Mouse (Mus musculus): ENCODE results near the gene Fryl.
"Not testable (repeated sequence)": the region's sequence is repeated elsewhere in the genome, so short reads cannot be mapped to it uniquely, and the experiment has no call there.

Fryl gene

DNA sequence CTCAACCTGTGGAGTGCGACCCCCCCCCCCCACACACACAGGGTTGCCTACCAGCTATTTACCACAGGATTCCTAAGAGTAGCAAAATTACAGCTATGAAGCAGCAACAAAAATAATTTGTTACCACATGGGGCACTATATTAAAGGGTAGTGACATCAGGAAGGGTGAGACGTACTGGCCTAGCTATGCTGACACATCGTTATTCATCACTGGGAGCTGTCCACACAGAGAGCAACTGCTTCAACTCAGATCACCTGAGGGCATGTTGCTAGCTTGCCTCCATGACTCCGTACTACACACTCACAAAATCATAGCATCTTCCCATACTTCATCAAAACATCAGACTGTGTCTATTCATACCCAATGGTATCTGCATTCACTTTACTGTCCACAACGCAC lies 176.6 kb downstream of the Fryl start:
- DNase-seq, result no peak

GRCm38 (mm10) chr5:73071319-73071718 lies 185.1 kb downstream of the Fryl start:
- peak; percentile 76 to 79 for DNase-seq

GRCm38 (mm10) chr5:73066946-73067345 lies 189.5 kb downstream of the Fryl start:
- DNase-seq, result no peak

GRCm38 (mm10) chr5:73063768-73064669 lies 192.4 kb downstream of the Fryl start:
- no peak for DNase-seq

DNA sequence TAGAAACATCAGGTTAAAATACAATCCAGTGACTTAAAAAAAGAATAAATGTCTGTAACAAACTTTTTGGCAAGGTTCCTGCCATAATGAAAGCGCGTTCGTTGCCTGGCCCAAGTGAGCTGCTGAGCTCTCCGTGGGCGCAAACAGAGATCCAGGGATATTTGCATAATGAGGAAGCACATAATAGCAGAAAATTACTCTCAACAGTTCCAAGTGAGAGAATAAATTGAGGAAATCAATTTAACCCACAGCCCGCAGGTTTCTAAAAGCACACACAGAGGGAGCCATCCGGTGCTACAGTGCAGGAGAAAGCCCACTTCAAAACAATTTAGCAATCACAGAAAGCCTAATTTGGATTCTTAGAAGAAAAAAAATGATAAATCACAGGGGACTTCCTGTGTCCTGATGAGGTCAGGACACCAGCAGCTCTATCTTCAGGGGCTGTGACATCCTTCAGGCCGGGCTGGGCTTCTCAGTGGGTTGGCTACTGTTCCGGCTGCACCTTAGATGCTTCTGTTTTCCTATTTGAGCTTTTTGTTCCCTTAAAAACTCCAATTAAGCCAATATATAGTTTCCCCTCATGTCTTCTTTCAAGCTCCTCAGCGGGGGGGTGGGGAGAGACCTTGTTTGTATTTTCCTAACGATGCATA lies 194.8 kb downstream of the Fryl start:
- no peak for DNase-seq

GRCm38 (mm10) chr5:73056937-73057336 lies 199.5 kb downstream of the Fryl start:
- DNase-seq, result no peak

GRCm38 (mm10) chr5:73056457-73056856 lies 200.0 kb downstream of the Fryl start:
- DNase-seq, result no peak

DNA sequence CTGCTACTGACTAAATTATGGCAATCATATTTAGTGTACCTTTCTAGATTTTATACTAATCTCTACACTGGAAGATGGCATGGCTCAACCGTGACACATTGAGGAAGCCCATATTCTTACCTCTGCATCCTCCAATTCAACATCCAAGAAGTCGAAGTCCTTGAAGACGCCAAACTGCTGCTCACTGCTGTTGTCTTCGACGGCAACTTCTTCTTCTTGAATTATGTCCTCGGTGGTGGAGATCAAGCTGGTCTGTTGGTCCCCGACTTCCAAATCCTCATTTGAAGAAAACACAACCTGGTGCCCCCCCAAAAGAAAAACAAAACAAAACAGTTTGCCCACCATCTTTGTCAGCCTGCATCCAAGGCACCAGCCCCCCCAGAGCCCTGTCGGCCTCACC lies 202.5 kb downstream of the Fryl start:
- no peak for DNase-seq

GRCm38 (mm10) chr5:73047651-73048245 lies 208.7 kb downstream of the Fryl start:
- no peak for DNase-seq

- DNase-seq, result no peak
These were observed 212.4 kb downstream of the Fryl start for GRCm38 (mm10) chr5:73044055-73044454.

- DNase-seq, result no peak
These were observed 223.9 kb downstream of the Fryl start for GRCm38 (mm10) chr5:73032481-73032880.

DNA sequence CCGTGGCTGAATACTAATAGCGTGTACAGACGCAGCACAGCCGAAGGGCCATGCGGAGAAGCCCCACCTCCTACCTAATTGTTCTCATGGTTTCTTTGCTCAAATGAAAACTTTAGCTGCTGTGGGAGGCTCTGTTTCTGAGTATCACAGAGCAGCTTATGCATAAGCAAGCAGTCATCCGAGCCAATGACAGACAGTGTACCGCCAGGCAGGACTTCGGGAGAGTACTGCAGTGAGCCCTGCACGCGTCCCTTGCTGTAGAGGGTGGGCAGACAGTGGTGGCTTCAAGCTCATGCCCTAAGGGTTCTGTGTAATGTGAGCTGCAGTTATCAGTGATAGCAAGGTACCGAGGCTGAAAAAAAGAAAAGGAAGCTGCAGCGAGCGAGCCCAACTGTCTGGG lies 227.8 kb downstream of the Fryl start:
- no peak for DNase-seq

- no peak for DNase-seq
These were observed 232.6 kb downstream of the Fryl start for GRCm38 (mm10) chr5:73023801-73024200.

- DNase-seq, result no peak
These were observed 241.7 kb downstream of the Fryl start for GRCm38 (mm10) chr5:73014745-73015144.

DNA sequence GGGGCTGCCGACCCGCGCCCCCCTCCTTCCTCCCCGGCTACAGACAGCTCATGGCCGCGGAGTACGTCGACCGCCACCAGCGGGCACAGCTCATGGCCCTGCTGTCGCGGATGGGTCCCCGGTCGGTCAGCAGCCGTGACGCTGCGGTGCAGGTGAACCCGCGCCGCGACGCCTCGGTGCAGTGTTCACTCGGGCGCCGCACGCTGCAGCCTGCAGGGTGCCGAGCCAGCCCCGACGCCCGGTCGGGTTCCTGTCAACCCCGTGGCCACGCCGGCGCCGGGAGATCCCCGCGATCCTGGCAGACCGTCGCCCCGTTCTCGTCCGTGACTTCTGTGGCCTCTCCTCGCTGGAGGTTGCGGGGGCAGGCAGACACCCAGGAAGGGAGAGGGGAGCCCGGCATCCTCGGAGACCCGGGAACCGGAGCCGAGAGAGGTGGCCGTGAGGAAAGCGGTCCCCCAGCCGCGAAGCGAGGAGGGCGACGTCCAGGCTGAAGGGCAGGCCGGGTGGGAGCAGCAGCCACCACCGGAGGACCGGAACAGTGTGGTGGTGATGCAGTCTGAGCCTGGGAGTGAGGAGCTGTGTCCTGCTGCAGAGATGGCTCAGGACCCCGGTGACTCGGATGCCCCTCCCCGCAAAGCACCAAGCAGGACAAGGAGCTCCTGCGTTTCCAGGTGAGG lies 242.7 kb downstream of the Fryl start:
- DNase-seq, result not testable (repeated sequence)

GRCm38 (mm10) chr5:73012884-73013610 lies 243.4 kb downstream of the Fryl start:
- DNase-seq, result not testable (repeated sequence)

DNA sequence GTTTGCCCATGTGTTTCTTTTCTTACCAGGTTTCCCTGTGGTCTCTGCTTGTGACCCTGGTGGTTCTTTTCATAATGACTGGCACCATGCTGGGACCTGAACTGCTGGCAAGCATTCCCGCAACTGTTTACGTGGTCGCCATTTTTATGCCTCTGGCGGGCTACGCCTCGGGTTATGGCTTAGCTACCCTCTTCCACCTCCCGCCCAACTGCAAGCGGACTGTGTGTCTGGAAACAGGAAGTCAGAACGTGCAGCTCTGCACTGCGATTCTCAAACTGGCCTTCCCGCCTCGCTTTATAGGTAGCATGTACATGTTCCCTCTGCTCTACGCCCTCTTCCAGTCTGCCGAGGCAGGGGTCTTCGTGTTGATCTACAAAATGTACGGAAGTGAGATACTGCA lies 244.6 kb downstream of the Fryl start:
- DNase-seq, result not testable (repeated sequence)

GRCm38 (mm10) chr5:73008230-73008629 lies 248.2 kb downstream of the Fryl start:
- not testable (repeated sequence) for DNase-seq

DNA sequence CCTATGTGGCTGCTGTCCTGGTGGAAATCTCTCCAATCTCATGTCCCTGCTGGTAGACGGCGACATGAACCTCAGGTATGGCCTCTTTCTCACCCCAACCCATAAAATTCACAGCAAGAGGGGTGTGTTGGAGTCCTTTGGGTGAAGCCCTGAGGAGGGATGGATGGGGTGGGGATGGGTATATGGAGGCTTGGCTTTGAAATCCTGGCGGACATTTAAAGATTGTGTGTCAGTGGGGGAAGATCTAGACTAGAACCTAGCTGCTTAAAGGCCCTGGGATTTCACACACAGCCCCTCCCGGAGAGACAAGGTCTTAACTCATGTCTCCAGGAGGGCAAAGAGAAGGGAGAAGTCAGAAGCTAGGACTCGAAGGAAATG lies 248.8 kb downstream of the Fryl start:
- no peak for DNase-seq

- DNase-seq, result no peak
These were observed 249.4 kb downstream of the Fryl start, which contains the start of gene Slc10a4 for GRCm38 (mm10) chr5:73006784-73007581. Slc10a4 (plus strand) TSS chr5:73006883.

DNA sequence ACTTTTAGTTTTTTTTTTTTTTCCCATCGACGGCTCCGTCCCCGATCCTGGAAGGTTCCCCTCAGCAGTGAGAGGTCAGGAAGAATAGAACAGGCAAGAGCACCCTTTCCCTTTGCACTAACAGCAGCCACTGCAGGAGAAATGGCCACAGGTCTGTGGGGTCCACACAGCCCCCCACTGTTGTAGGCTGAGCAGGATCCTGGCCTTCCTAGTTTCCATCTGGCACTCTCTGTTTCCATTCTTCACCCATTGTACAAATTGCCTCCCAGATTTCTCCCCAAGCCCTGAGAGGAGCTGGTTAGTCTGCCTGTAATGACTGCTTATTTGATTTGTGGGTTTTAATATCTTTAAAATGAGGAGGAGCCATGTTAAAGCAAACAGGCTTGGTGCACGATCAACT lies 252.4 kb downstream of the Fryl start:
- no peak for DNase-seq

GRCm38 (mm10) chr5:72998546-72998945 lies 257.9 kb downstream of the Fryl start:
- DNase-seq, result not testable (repeated sequence)
